Mouse (Mus musculus) testis, adult 2 months (tissue): ENCODE data around the gene Gm20696. TPM values are rescaled to one million over a fixed set of nuclear protein-coding genes. Genes with fewer than 3 reads are reported as not detected.

Experiments used
- H3K27ac ChIP-seq: fragments of 200-500 bp; 2 replicates; pipeline ENCODE4 v1.5.1; 2012; ENCODE audit warnings: low read depth, low read length; ENCODE audit not compliant: control insufficient read depth, insufficient read depth
- H3K27me3 ChIP-seq: fragments of 200-500 bp; 2 replicates; pipeline ENCODE4 v1.6.1; 2012; ENCODE audit warnings: mild to moderate bottlenecking, low read length, moderate library complexity; ENCODE audit not compliant: control insufficient read depth, insufficient read depth
- H3K36me3 ChIP-seq: fragments of 200-500 bp; 2 replicates; pipeline ENCODE4 v1.6.1; 2012; ENCODE audit warnings: mild to moderate bottlenecking, low read length; ENCODE audit not compliant: control insufficient read depth, insufficient read depth
- H3K4me1 ChIP-seq: fragments of 200-500 bp; 2 replicates; pipeline ENCODE4 v1.6.1; 2012; ENCODE audit warnings: low read length; ENCODE audit not compliant: control insufficient read depth, insufficient read depth
- H3K4me3 ChIP-seq: fragments of 200-500 bp; 2 replicates; pipeline ENCODE4 v1.5.1; 2012; ENCODE audit warnings: low read depth, mild to moderate bottlenecking, low read length, moderate library complexity, mixed read lengths; ENCODE audit not compliant: control insufficient read depth
- CTCF ChIP-seq: fragments of 200-500 bp; IDR thresholded peaks from 2 replicates; pipeline ENCODE4 v1.5.1; 2012; ENCODE audit warnings: low read depth, mild to moderate bottlenecking, inconsistent platforms, low read length, moderate library complexity; ENCODE audit not compliant: control insufficient read depth, insufficient read depth, insufficient replicate concordance
- POLR2A ChIP-seq: fragments of 200-500 bp; IDR thresholded peaks from 2 replicates; pipeline ENCODE4 v1.6.1; 2012; ENCODE audit warnings: low read depth, mild to moderate bottlenecking, inconsistent platforms, low read length, moderate library complexity; ENCODE audit not compliant: control insufficient read depth
- polyA plus RNA-seq: library from polyadenylated mRNA; depleted of rRNA; stranded (reverse); fragments of >200 nt; gene quantifications from 2 replicates; pipeline ENCODE4 v1.2.3, GENCODE M21; 2012

Gm20696 gene
- polyA plus RNA-seq, 1 experiment = 0.02 TPM

GRCm38 (mm10) chr6:99275381-99276296 is 391.0 kb downstream of the Gm20696 start:
- H3K4me3 ChIP-seq = no peak overlapping the region
- H3K4me1 ChIP-seq = no peaks in the 10 kb centered on the region

GRCm38 (mm10) chr6:99274667-99275066 is 391.9 kb downstream of the Gm20696 start:
- Histone ChIP-seq H3K36me3 (no peaks in the 10 kb centered on the region), H3K4me1 (no peaks in the 10 kb centered on the region), H3K27ac (no peak overlapping the region), H3K27me3 (no peaks in the 10 kb centered on the region), H3K4me3 (no peak overlapping the region)
- TF ChIP-seq CTCF (no peak), POLR2A (no peak)

More at GRCm38 (mm10) chr6:99275381-99276296, 391.0 kb downstream of the Gm20696 start:
- H3K27ac ChIP-seq = no peak overlapping the region
- no peaks in the 10 kb centered on the region for H3K36me3 ChIP-seq
- H3K27me3 ChIP-seq = no peaks in the 10 kb centered on the region
- TF ChIP-seq CTCF = no peak
- no peak for TF ChIP-seq POLR2A

GRCm38 (mm10) chr6:99274222-99274621 is 392.4 kb downstream of the Gm20696 start:
- H3K4me3 ChIP-seq = no peak overlapping the region
- no peak overlapping the region for H3K27ac ChIP-seq
- H3K36me3 ChIP-seq = no peaks in the 10 kb centered on the region
- H3K27me3 ChIP-seq = no peaks in the 10 kb centered on the region
- no peak for TF ChIP-seq CTCF
- TF ChIP-seq POLR2A = no peak
- no peaks in the 10 kb centered on the region for H3K4me1 ChIP-seq

- H3K27me3 ChIP-seq = no peaks in the 10 kb centered on the region
- no peak overlapping the region for H3K27ac ChIP-seq
- TF ChIP-seq POLR2A (no peak), CTCF (no peak)
- H3K4me3 ChIP-seq = no peak overlapping the region
- H3K36me3 ChIP-seq = no peaks in the 10 kb centered on the region
- no peaks in the 10 kb centered on the region for H3K4me1 ChIP-seq
Observed at GRCm38 (mm10) chr6:99273177-99273576, 393.4 kb downstream of the Gm20696 start.

GRCm38 (mm10) chr6:99272174-99272573 is 394.4 kb downstream of the Gm20696 start:
- Histone ChIP-seq H3K4me3 (no peak overlapping the region), H3K27ac (no peak overlapping the region), H3K4me1 (no peaks in the 10 kb centered on the region), H3K36me3 (no peaks in the 10 kb centered on the region), H3K27me3 (no peaks in the 10 kb centered on the region)
- TF ChIP-seq POLR2A = no peak
- no peak for TF ChIP-seq CTCF

- H3K27me3 ChIP-seq = no peaks in the 10 kb centered on the region
- no peak for TF ChIP-seq POLR2A
- no peak for TF ChIP-seq CTCF
- no peak overlapping the region for H3K27ac ChIP-seq
- no peaks in the 10 kb centered on the region for H3K4me1 ChIP-seq
- H3K4me3 ChIP-seq = no peak overlapping the region
- no peaks in the 10 kb centered on the region for H3K36me3 ChIP-seq
Observed at GRCm38 (mm10) chr6:99271741-99272140, 394.9 kb downstream of the Gm20696 start.

GRCm38 (mm10) chr6:99269921-99270320 is 396.7 kb downstream of the Gm20696 start:
- no peaks in the 10 kb centered on the region for H3K36me3 ChIP-seq

More at GRCm38 (mm10) chr6:99269921-99270320, 396.7 kb downstream of the Gm20696 start:
- Histone ChIP-seq H3K27me3 (no peaks in the 10 kb centered on the region), H3K4me1 (peaks cover 4% of the 10 kb centered on the region), H3K4me3 (no peak overlapping the region), H3K27ac (no peak overlapping the region)
- TF ChIP-seq CTCF (no peak), POLR2A (no peak)
